Mouse (Mus musculus) cerebellum, postnatal 14 days (tissue): ENCODE measurements around the gene Myo1f.

ENCODE experiments used
- DNase-seq, 2 experiments: peaks; one replicate each; pipeline ENCODE4 v3.0.0; 2021; ENCODE audit warnings: mixed read lengths in 2 of 2

The Myo1f gene

GRCm38 (mm10) chr17:33555223-33555855 lies at the start of gene Myo1f:
Gene Myo1f, plus strand, starts transcription at chr17:33555707.
- DNase-seq = no peak

- DNase-seq = no peak
Observed at GRCm38 (mm10) chr17:33508386-33508785, 47.1 kb upstream of the Myo1f start.

GRCm38 (mm10) chr17:33510172-33510571 lies 45.3 kb upstream of the Myo1f start:
- DNase-seq = no peak

- no peak for DNase-seq
Observed at GRCm38 (mm10) chr17:33512441-33513415, 42.8 kb upstream of the Myo1f start.

- no peak for DNase-seq
Observed at GRCm38 (mm10) chr17:33513874-33514273, 41.6 kb upstream of the Myo1f start.

GRCm38 (mm10) chr17:33520366-33520765 lies 35.1 kb upstream of the Myo1f start:
- DNase-seq = no peak

- peak; percentile 39 to 44 for DNase-seq
Observed at GRCm38 (mm10) chr17:33523431-33523917, 32.0 kb upstream of the Myo1f start.

GRCm38 (mm10) chr17:33523918-33524755 lies 31.4 kb upstream of the Myo1f start, which contains the start of gene Adamts10:
Gene Adamts10, plus strand, starts transcription at chr17:33524204.
- DNase-seq = peak; percentile 82 to 83

- DNase-seq = no peak
Observed at GRCm38 (mm10) chr17:33524806-33525373, 30.6 kb upstream of the Myo1f start.

GRCm38 (mm10) chr17:33526506-33526905 lies 29.0 kb upstream of the Myo1f start:
- DNase-seq = peak in 1 of 2 experiments; percentile 26

GRCm38 (mm10) chr17:33539106-33539675 lies 16.3 kb upstream of the Myo1f start:
- peak; percentile 79 to 81 for DNase-seq

- no peak for DNase-seq
Observed at GRCm38 (mm10) chr17:33539878-33540277, 15.6 kb upstream of the Myo1f start.

- peak; percentile 79 to 88 for DNase-seq
Observed at GRCm38 (mm10) chr17:33549212-33549611, 6.3 kb upstream of the Myo1f start.

GRCm38 (mm10) chr17:33550388-33550787 lies 5.1 kb upstream of the Myo1f start:
- DNase-seq = peak in 1 of 2 experiments; percentile 48

- DNase-seq = no peak
Observed at GRCm38 (mm10) chr17:33552113-33552512, 3.4 kb upstream of the Myo1f start.

GRCm38 (mm10) chr17:33552964-33553363 lies 2.5 kb upstream of the Myo1f start:
- peak; percentile 36 to 68 for DNase-seq

- no peak for DNase-seq
Observed at GRCm38 (mm10) chr17:33554536-33554935, 971 bp upstream of the Myo1f start.

- DNase-seq = no peak
Observed at GRCm38 (mm10) chr17:33557922-33558321, 2.4 kb downstream of the Myo1f start.

GRCm38 (mm10) chr17:33563527-33564076 lies 8.1 kb downstream of the Myo1f start:
- DNase-seq = no peak

- no peak for DNase-seq
Observed at GRCm38 (mm10) chr17:33564599-33564998, 9.1 kb downstream of the Myo1f start.

GRCm38 (mm10) chr17:33566182-33566581 lies 10.7 kb downstream of the Myo1f start:
- DNase-seq = no peak

GRCm38 (mm10) chr17:33584061-33584460 lies 28.6 kb downstream of the Myo1f start:
- no peak for DNase-seq
